Mouse (Mus musculus): ENCODE results near the gene Ak5. TPM values are rescaled to one million over a fixed set of nuclear protein-coding genes. Genes with fewer than 3 reads are reported as not detected.

Gene Ak5
- polyA plus RNA-seq, 1 experiment = 0.18 TPM

GRCm38 (mm10) chr3:152490423-152490822 lies 177.7 kb downstream of the Ak5 start:
- TF ChIP-seq MAX (IDR thresholded peaks at IDR 0.05) (no peak), CEBPB (IDR thresholded peaks at IDR 0.05; ENCODE audit: low read depth) (peak; percentile 68), MYOD1 (IDR thresholded peaks at IDR 0.05; ENCODE audit: control insufficient read depth, insufficient read length, low read depth) (no peak), USF1 (IDR thresholded peaks at IDR 0.05; ENCODE audit: low read depth) (no peak), MYOG (IDR thresholded peaks at IDR 0.05; ENCODE audit: control insufficient read depth, extremely low read depth, insufficient read length) (no peak), CTCF (IDR thresholded peaks at IDR 0.05; ENCODE audit: control insufficient read depth, insufficient read depth, insufficient read length) (no peak), FOSL1 (IDR thresholded peaks at IDR 0.05; ENCODE audit: insufficient read depth, low read length, poor library complexity, severe bottlenecking) (no peak)
- Histone ChIP-seq H3K27me3 (ENCODE audit: control insufficient read depth, insufficient read depth, insufficient read length) (no peaks in the 10 kb centered on the region), H3K79me3 (ENCODE audit: low read depth) (no peaks in the 10 kb centered on the region), H3K4me3 (ENCODE audit: insufficient read depth, poor library complexity, severe bottlenecking) (no peak overlapping the region), H3ac (ENCODE audit: control insufficient read depth, insufficient read length, low read depth) (no peak overlapping the region), H3K79me2 (ENCODE audit: control insufficient read depth, insufficient read depth) (no peaks in the 10 kb centered on the region), H3K36me3 (ENCODE audit: control insufficient read depth, insufficient read depth) (no peaks in the 10 kb centered on the region)

- Histone ChIP-seq H3ac (ENCODE audit: control insufficient read depth, insufficient read length, low read depth) (no peak overlapping the region), H3K36me3 (ENCODE audit: control insufficient read depth, insufficient read depth) (no peaks in the 10 kb centered on the region), H3K79me3 (ENCODE audit: low read depth) (no peaks in the 10 kb centered on the region), H3K27me3 (ENCODE audit: control insufficient read depth, insufficient read depth, insufficient read length) (no peaks in the 10 kb centered on the region), H3K4me3 (ENCODE audit: insufficient read depth, poor library complexity, severe bottlenecking) (no peak overlapping the region), H3K79me2 (ENCODE audit: control insufficient read depth, insufficient read depth) (no peaks in the 10 kb centered on the region)
- TF ChIP-seq USF1 (IDR thresholded peaks at IDR 0.05; ENCODE audit: low read depth) (peak; percentile 26), MYOG (IDR thresholded peaks at IDR 0.05; ENCODE audit: control insufficient read depth, extremely low read depth, insufficient read length) (no peak), MAX (IDR thresholded peaks at IDR 0.05) (no peak)
Observed at GRCm38 (mm10) chr3:152488964-152489363, 179.2 kb downstream of the Ak5 start.

DNA sequence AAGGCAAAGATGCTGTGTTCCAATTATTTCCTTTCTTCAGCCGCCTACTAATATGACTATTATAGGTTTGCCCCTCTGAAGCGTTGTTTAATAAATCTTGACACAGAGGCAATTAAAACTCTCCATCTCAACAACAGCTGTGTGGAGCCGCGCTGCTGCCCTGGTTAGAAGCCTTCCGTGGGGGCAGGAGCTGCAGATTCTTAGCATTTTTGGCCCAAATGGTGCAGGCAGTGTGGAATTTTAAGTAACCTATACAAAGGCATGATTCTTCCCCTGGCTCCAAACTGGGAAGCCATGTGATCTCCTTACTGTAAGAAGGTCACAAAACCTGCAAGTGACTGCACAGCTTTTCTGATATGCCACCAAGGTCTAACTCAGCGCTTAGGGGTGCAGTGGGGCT lies 184.0 kb downstream of the Ak5 start:
- no peak overlapping the region for H3ac ChIP-seq (ENCODE audit: control insufficient read depth, insufficient read length, low read depth)
- no peak for TF ChIP-seq CEBPB (IDR thresholded peaks at IDR 0.05; ENCODE audit: low read depth)
- no peak for TF ChIP-seq FOSL1 (IDR thresholded peaks at IDR 0.05; ENCODE audit: insufficient read depth, low read length, poor library complexity, severe bottlenecking)
- TF ChIP-seq CTCF (IDR thresholded peaks at IDR 0.05; ENCODE audit: control insufficient read depth, insufficient read depth, insufficient read length) = no peak
- no peak for TF ChIP-seq USF1 (IDR thresholded peaks at IDR 0.05; ENCODE audit: low read depth)
- TF ChIP-seq MAX (IDR thresholded peaks at IDR 0.05) = no peak
- TF ChIP-seq MYOD1 (IDR thresholded peaks at IDR 0.05; ENCODE audit: control insufficient read depth, insufficient read length, low read depth) = peak; percentile 6
- no peak for TF ChIP-seq MYOG (IDR thresholded peaks at IDR 0.05; ENCODE audit: control insufficient read depth, extremely low read depth, insufficient read length)
- no peaks in the 10 kb centered on the region for H3K79me2 ChIP-seq (ENCODE audit: control insufficient read depth, insufficient read depth)
- H3K4me3 ChIP-seq (ENCODE audit: insufficient read depth, poor library complexity, severe bottlenecking) = no peak overlapping the region
- H3K79me3 ChIP-seq (ENCODE audit: low read depth) = no peaks in the 10 kb centered on the region
- H3K27me3 ChIP-seq (ENCODE audit: control insufficient read depth, insufficient read depth, insufficient read length) = no peaks in the 10 kb centered on the region
- H3K36me3 ChIP-seq (ENCODE audit: control insufficient read depth, insufficient read depth) = no peaks in the 10 kb centered on the region

DNA sequence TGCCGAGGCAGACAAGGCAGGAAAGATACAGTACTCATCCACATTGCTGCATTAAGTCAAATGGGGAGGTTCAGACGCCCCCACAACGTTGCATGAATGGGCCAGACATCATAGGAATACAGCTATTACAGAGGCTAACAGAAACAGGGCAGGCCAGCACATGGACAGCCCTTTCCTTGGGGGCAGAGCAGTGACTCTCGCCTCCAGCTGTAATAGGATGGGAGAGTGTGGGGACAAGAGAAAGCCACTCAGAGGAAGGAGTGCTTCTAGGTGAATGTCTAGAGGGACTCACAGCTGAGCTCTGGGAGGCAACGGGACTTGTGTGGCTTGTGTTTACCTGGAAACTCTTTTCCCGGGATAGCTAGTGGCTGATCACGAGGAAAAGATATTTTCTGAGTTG lies 184.4 kb downstream of the Ak5 start:
- H3ac ChIP-seq (ENCODE audit: control insufficient read depth, insufficient read length, low read depth) = no peak overlapping the region
- H3K79me2 ChIP-seq (ENCODE audit: control insufficient read depth, insufficient read depth) = no peaks in the 10 kb centered on the region
- H3K79me3 ChIP-seq (ENCODE audit: low read depth) = no peaks in the 10 kb centered on the region
- no peaks in the 10 kb centered on the region for H3K27me3 ChIP-seq (ENCODE audit: control insufficient read depth, insufficient read depth, insufficient read length)
- no peak for TF ChIP-seq FOSL1 (IDR thresholded peaks at IDR 0.05; ENCODE audit: insufficient read depth, low read length, poor library complexity, severe bottlenecking)
- TF ChIP-seq MYOD1 (IDR thresholded peaks at IDR 0.05; ENCODE audit: control insufficient read depth, insufficient read length, low read depth) = no peak
- no peak for TF ChIP-seq MYOG (IDR thresholded peaks at IDR 0.05; ENCODE audit: control insufficient read depth, extremely low read depth, insufficient read length)
- TF ChIP-seq MAX (IDR thresholded peaks at IDR 0.05) = no peak
- H3K36me3 ChIP-seq (ENCODE audit: control insufficient read depth, insufficient read depth) = no peaks in the 10 kb centered on the region
- no peak overlapping the region for H3K4me3 ChIP-seq (ENCODE audit: insufficient read depth, poor library complexity, severe bottlenecking)

- H3ac ChIP-seq (ENCODE audit: control insufficient read depth, insufficient read length, low read depth) = no peak overlapping the region
- H3K27me3 ChIP-seq (ENCODE audit: control insufficient read depth, insufficient read depth, insufficient read length) = no peaks in the 10 kb centered on the region
- no peaks in the 10 kb centered on the region for H3K79me3 ChIP-seq (ENCODE audit: low read depth)
- H3K4me3 ChIP-seq (ENCODE audit: insufficient read depth, poor library complexity, severe bottlenecking) = no peak overlapping the region
- TF ChIP-seq MYOD1 (IDR thresholded peaks at IDR 0.05; ENCODE audit: control insufficient read depth, insufficient read length, low read depth) (no peak), MAX (IDR thresholded peaks at IDR 0.05) (no peak), MYOG (IDR thresholded peaks at IDR 0.05; ENCODE audit: control insufficient read depth, extremely low read depth, insufficient read length) (no peak)
- no peaks in the 10 kb centered on the region for H3K36me3 ChIP-seq (ENCODE audit: control insufficient read depth, insufficient read depth)
- H3K79me2 ChIP-seq (ENCODE audit: control insufficient read depth, insufficient read depth) = no peaks in the 10 kb centered on the region
Observed at GRCm38 (mm10) chr3:152482182-152482581, 186.0 kb downstream of the Ak5 start.

- H3K79me3 ChIP-seq (ENCODE audit: low read depth) = no peaks in the 10 kb centered on the region
- no peak overlapping the region for H3K4me3 ChIP-seq (ENCODE audit: insufficient read depth, poor library complexity, severe bottlenecking)
- H3K36me3 ChIP-seq (ENCODE audit: control insufficient read depth, insufficient read depth) = no peaks in the 10 kb centered on the region
- no peaks in the 10 kb centered on the region for H3K79me2 ChIP-seq (ENCODE audit: control insufficient read depth, insufficient read depth)
- H3K27me3 ChIP-seq (ENCODE audit: control insufficient read depth, insufficient read depth, insufficient read length) = no peaks in the 10 kb centered on the region
- no peak overlapping the region for H3ac ChIP-seq (ENCODE audit: control insufficient read depth, insufficient read length, low read depth)
- no peak for TF ChIP-seq MAX (IDR thresholded peaks at IDR 0.05)
- no peak for TF ChIP-seq CEBPB (IDR thresholded peaks at IDR 0.05; ENCODE audit: low read depth)
- TF ChIP-seq CTCF (IDR thresholded peaks at IDR 0.05; ENCODE audit: control insufficient read depth, insufficient read depth, insufficient read length) = no peak
- no peak for TF ChIP-seq USF1 (IDR thresholded peaks at IDR 0.05; ENCODE audit: low read depth)
- TF ChIP-seq MYOG (IDR thresholded peaks at IDR 0.05; ENCODE audit: control insufficient read depth, extremely low read depth, insufficient read length) = no peak
- no peak for TF ChIP-seq FOSL1 (IDR thresholded peaks at IDR 0.05; ENCODE audit: insufficient read depth, low read length, poor library complexity, severe bottlenecking)
- TF ChIP-seq MYOD1 (IDR thresholded peaks at IDR 0.05; ENCODE audit: control insufficient read depth, insufficient read length, low read depth) = no peak
Observed at GRCm38 (mm10) chr3:152480336-152480735, 187.8 kb downstream of the Ak5 start.
